Mouse (Mus musculus): Measurements from ENCODE around the gene Crybb2.
A peak's percentile ranks its signal among the peaks of the same experiment; 100 is the strongest.

Crybb2 gene

GRCm38 (mm10) chr5:113090077-113090690 lies 20.3 kb upstream of the Crybb2 start:
- DNase-seq = no peak

GRCm38 (mm10) chr5:113087465-113087864 lies 17.5 kb upstream of the Crybb2 start:
- no peak for DNase-seq

- no peak for DNase-seq
Observed at GRCm38 (mm10) chr5:113086990-113087389, 17.1 kb upstream of the Crybb2 start.

GRCm38 (mm10) chr5:113086439-113086838 lies 16.5 kb upstream of the Crybb2 start:
- no peak for DNase-seq

GRCm38 (mm10) chr5:113085931-113086330 lies 16.0 kb upstream of the Crybb2 start:
- DNase-seq = no peak

- DNase-seq = no peak
Observed at GRCm38 (mm10) chr5:113084309-113084708, 14.4 kb upstream of the Crybb2 start.

GRCm38 (mm10) chr5:113082356-113083168 lies 12.6 kb upstream of the Crybb2 start:
- DNase-seq = no peak

- DNase-seq = no peak
Observed at GRCm38 (mm10) chr5:113081439-113081838, 11.5 kb upstream of the Crybb2 start, which contains the start of gene Crybb3. Crybb3 (minus strand) TSS chr5:113081584.

- DNase-seq = no peak
Observed at GRCm38 (mm10) chr5:113081020-113081419, 11.1 kb upstream of the Crybb2 start.

GRCm38 (mm10) chr5:113079783-113080182 lies 9.9 kb upstream of the Crybb2 start:
- peak; percentile 41 for DNase-seq

- DNase-seq = no peak
Observed at GRCm38 (mm10) chr5:113078686-113079085, 8.8 kb upstream of the Crybb2 start.

GRCm38 (mm10) chr5:113054308-113054707 lies 15.6 kb downstream of the Crybb2 start:
- DNase-seq = peak; percentile 81

GRCm38 (mm10) chr5:113050581-113051185 lies 19.2 kb downstream of the Crybb2 start:
- DNase-seq = no peak

GRCm38 (mm10) chr5:113049876-113050275 lies 20.0 kb downstream of the Crybb2 start:
- DNase-seq = no peak

GRCm38 (mm10) chr5:113045511-113046273 lies 24.2 kb downstream of the Crybb2 start:
- no peak for DNase-seq

GRCm38 (mm10) chr5:113043531-113043930 lies 26.4 kb downstream of the Crybb2 start:
- DNase-seq = no peak

- no peak for DNase-seq
Observed at GRCm38 (mm10) chr5:113041567-113042071, 28.3 kb downstream of the Crybb2 start.

- DNase-seq = no peak
Observed at GRCm38 (mm10) chr5:113040776-113041175, 29.1 kb downstream of the Crybb2 start.

- no peak for DNase-seq
Observed at GRCm38 (mm10) chr5:113038601-113039000, 31.3 kb downstream of the Crybb2 start.

- DNase-seq = peak; percentile 55
Observed at GRCm38 (mm10) chr5:113035094-113036047, 34.5 kb downstream of the Crybb2 start.

GRCm38 (mm10) chr5:113031201-113031754 lies 38.6 kb downstream of the Crybb2 start:
- DNase-seq = no peak

Data from thymus, postnatal 14 days (tissue).